Mouse (Mus musculus) MN1 (cell line): ENCODE measurements around the gene Ptpn7.

Source experiments
- DNase-seq: peaks from one replicate; pipeline ENCODE4 v3.0.0-alpha.2; 2016; ENCODE audit warnings: low spot score

Ptpn7 gene

GRCm38 (mm10) chr1:135159074-135159473, 26.6 kb downstream of the Ptpn7 start:
- no peak for DNase-seq

- DNase-seq: no peak
These were observed 27.1 kb downstream of the Ptpn7 start for GRCm38 (mm10) chr1:135159556-135160123.

- no peak for DNase-seq
These were observed 28.0 kb downstream of the Ptpn7 start for GRCm38 (mm10) chr1:135160411-135161050.

- no peak for DNase-seq
These were observed 30.2 kb downstream of the Ptpn7 start for GRCm38 (mm10) chr1:135162720-135163119.

- DNase-seq: peak; percentile 57
These were observed 34.9 kb downstream of the Ptpn7 start, which contains the start of gene Gpr37l1 for GRCm38 (mm10) chr1:135167435-135167834. Gene Gpr37l1, minus strand, starts transcription at chr1:135167681.

GRCm38 (mm10) chr1:135168453-135169200, 36.1 kb downstream of the Ptpn7 start:
- DNase-seq: no peak

GRCm38 (mm10) chr1:135169556-135170224, 37.2 kb downstream of the Ptpn7 start:
- peak; percentile 32 for DNase-seq

- peak; percentile 62 for DNase-seq
These were observed 37.8 kb downstream of the Ptpn7 start for GRCm38 (mm10) chr1:135170299-135170698.

- no peak for DNase-seq
These were observed 38.7 kb downstream of the Ptpn7 start for GRCm38 (mm10) chr1:135171202-135171601.

- peak; percentile 91 for DNase-seq
These were observed 39.5 kb downstream of the Ptpn7 start for GRCm38 (mm10) chr1:135171984-135172383.

- DNase-seq: no peak
These were observed 40.8 kb downstream of the Ptpn7 start for GRCm38 (mm10) chr1:135173311-135173710.

- DNase-seq: no peak
These were observed 42.7 kb downstream of the Ptpn7 start for GRCm38 (mm10) chr1:135175176-135175575.

- peak; percentile 35 for DNase-seq
These were observed 45.2 kb downstream of the Ptpn7 start for GRCm38 (mm10) chr1:135177724-135178123.

- no peak for DNase-seq
These were observed 46.4 kb downstream of the Ptpn7 start for GRCm38 (mm10) chr1:135178863-135179262.

- DNase-seq: no peak
These were observed 48.3 kb downstream of the Ptpn7 start for GRCm38 (mm10) chr1:135180830-135181229.

- DNase-seq: no peak
These were observed 48.8 kb downstream of the Ptpn7 start for GRCm38 (mm10) chr1:135181275-135181674.

GRCm38 (mm10) chr1:135181880-135182623, 49.6 kb downstream of the Ptpn7 start:
- peak; percentile 30 for DNase-seq

- DNase-seq: no peak
These were observed 50.5 kb downstream of the Ptpn7 start for GRCm38 (mm10) chr1:135182975-135183374.

- DNase-seq: no peak
These were observed 50.9 kb downstream of the Ptpn7 start for GRCm38 (mm10) chr1:135183448-135183847.

GRCm38 (mm10) chr1:135183941-135184570, 51.6 kb downstream of the Ptpn7 start:
- DNase-seq: no peak

- DNase-seq: no peak
These were observed 53.4 kb downstream of the Ptpn7 start for GRCm38 (mm10) chr1:135185936-135186335.
